Mouse (Mus musculus): Measurements from ENCODE around the gene Bzw1.

GRCm38 (mm10) chr1:58375574-58376147, 17.0 kb upstream of the Bzw1 start:
- TF ChIP-seq CTCF (IDR thresholded peaks at IDR 0.05; ENCODE audit: low read depth, low read length) (no peak), POLR2A (IDR thresholded peaks at IDR 0.05; ENCODE audit: insufficient read depth, low read length) (no peak)
